Mouse (Mus musculus) CD8-positive naive resting alpha-beta T cell, adult 57 days (primary cell): Measurements from ENCODE around the gene Ufl1. TPM values are rescaled to one million over a fixed set of nuclear protein-coding genes. Genes with fewer than 3 reads are reported as not detected.

Experiments used
- total RNA-seq: library from RNA; stranded (reverse); gene quantifications from one replicate; pipeline ENCODE4 v1.2.4, GENCODE M21; 2023

Gene Ufl1
- total RNA-seq = 32.4 TPM

DNA sequence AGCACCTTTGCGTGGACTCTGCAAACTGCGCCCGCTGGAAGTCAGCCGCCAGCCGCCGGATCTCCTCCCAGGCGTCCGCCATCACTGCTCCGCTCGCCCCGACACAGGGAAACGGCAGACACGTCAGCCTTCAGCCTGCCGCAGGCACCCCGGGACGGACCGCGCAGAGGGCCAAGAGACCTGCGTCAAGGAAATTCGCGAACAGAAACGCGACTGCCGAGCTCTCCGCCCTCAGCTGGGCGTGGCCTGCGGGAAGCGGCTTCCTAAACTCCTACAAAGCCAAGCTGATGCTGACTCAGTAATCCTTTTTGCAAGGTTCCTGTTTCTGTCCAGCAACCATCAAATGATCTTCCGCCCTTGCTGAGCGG, at the start of gene Ufl1:
Gene Ufl1, minus strand, starts transcription at position 151 of the 368 bp plus-strand sequence.

DNA sequence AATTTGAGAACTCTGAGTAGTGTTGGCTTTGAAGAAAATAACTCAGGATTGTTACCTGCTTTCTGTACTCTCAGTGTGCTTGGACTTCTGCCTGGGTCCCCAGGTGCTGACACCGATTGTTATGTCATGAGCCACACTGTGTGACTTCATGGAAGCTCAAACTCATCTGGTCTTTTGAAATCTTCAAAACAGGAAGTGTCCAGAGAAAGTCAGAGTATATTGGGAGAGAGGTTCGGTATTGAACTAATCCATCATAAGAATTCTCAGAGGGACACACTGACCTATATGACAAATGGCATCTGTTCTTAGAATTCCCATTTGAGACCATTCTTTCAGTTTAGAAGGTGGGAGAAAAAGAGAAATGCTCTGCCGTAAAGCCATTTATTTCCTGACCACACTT, 38.8 kb downstream of the Ufl1 start, which contains the start of gene Fhl5:
Gene Fhl5, minus strand, starts transcription at position 101 of the 400 bp plus-strand sequence.

Other genes starting within 250 kb of the Ufl1 start
- gene Fhl5, start 38.9 kb downstream of the Ufl1 start, total RNA-seq = not detected